Mouse (Mus musculus): ENCODE measurements around the gene Vmn1r231. TPM values are rescaled to one million over a fixed set of nuclear protein-coding genes. Genes with fewer than 3 reads are reported as not detected.

The Vmn1r231 gene
- total RNA-seq (2014; fragmentation: Nextera tagmentation), result not detected in 2 replicates
- not detected in 2 replicates for total RNA-seq (2017)

- no peak for ATAC-seq (replicated peaks; ENCODE audit: poor library complexity, severe bottlenecking)
Measured at GRCm38 (mm10) chr17:20904991-20905390, at the start of gene Vmn1r231. TSS of gene Vmn1r231 (minus strand) at chr17:20905091.

- ATAC-seq (replicated peaks; ENCODE audit: poor library complexity, severe bottlenecking), result no peak
Measured at GRCm38 (mm10) chr17:20946636-20947035, 41.7 kb upstream of the Vmn1r231 start.

GRCm38 (mm10) chr17:20946026-20946565 is 41.2 kb upstream of the Vmn1r231 start:
- ATAC-seq (replicated peaks; ENCODE audit: poor library complexity, severe bottlenecking), result no peak

GRCm38 (mm10) chr17:20944985-20945891 is 40.3 kb upstream of the Vmn1r231 start, which contains the start of gene Ppp2r1a:
TSS of gene Ppp2r1a (plus strand) at chr17:20945311.
- peak; percentile 84 for ATAC-seq (replicated peaks; ENCODE audit: poor library complexity, severe bottlenecking)

- ATAC-seq (replicated peaks; ENCODE audit: poor library complexity, severe bottlenecking), result no peak
Measured at GRCm38 (mm10) chr17:20944226-20944625, 39.3 kb upstream of the Vmn1r231 start.

- ATAC-seq (replicated peaks; ENCODE audit: poor library complexity, severe bottlenecking), result no peak
Measured at GRCm38 (mm10) chr17:20919614-20920013, 14.7 kb upstream of the Vmn1r231 start, which contains the start of gene Vmn1r232. TSS of gene Vmn1r232 (minus strand) at chr17:20919714.

- ATAC-seq (replicated peaks; ENCODE audit: poor library complexity, severe bottlenecking), result no peak
Measured at GRCm38 (mm10) chr17:20840144-20840543, 64.7 kb downstream of the Vmn1r231 start, which contains the start of gene Vmn1r230. TSS of gene Vmn1r230 (plus strand) at chr17:20840444.

Other genes starting within 250 kb of the Vmn1r231 start
- not detected in 2 replicates for gene Vmn1r226, start 222.2 kb downstream of the Vmn1r231 start, total RNA-seq (2014; fragmentation: Nextera tagmentation)
- not detected in 2 replicates for gene Vmn1r226, start 222.2 kb downstream of the Vmn1r231 start, total RNA-seq (2017)
- gene Vmn1r227, start 175.2 kb downstream of the Vmn1r231 start, total RNA-seq (2014; fragmentation: Nextera tagmentation), result not detected in 2 replicates
- gene Vmn1r227, start 175.2 kb downstream of the Vmn1r231 start, total RNA-seq (2017), result not detected in 2 replicates
- not detected in 2 replicates for gene Vmn1r228, start 118.9 kb downstream of the Vmn1r231 start, total RNA-seq (2014; fragmentation: Nextera tagmentation)
- not detected in 2 replicates for gene Vmn1r228, start 118.9 kb downstream of the Vmn1r231 start, total RNA-seq (2017)
- gene Vmn1r229, start 93.5 kb downstream of the Vmn1r231 start, total RNA-seq (2014; fragmentation: Nextera tagmentation), result not detected in 2 replicates
- gene Vmn1r229, start 93.5 kb downstream of the Vmn1r231 start, total RNA-seq (2017), result not detected in 2 replicates
- gene Vmn1r230, start 64.6 kb downstream of the Vmn1r231 start, total RNA-seq (2014; fragmentation: Nextera tagmentation), result not detected in 2 replicates
- not detected in 2 replicates for gene Vmn1r230, start 64.6 kb downstream of the Vmn1r231 start, total RNA-seq (2017)
- gene Vmn1r232, start 14.6 kb upstream of the Vmn1r231 start, total RNA-seq (2014; fragmentation: Nextera tagmentation), result not detected in 2 replicates
- gene Vmn1r232, start 14.6 kb upstream of the Vmn1r231 start, total RNA-seq (2017), result not detected in 2 replicates
- 220 and 318 TPM in 2 replicates for gene Ppp2r1a, start 40.2 kb upstream of the Vmn1r231 start, total RNA-seq (2014; fragmentation: Nextera tagmentation)
- gene Ppp2r1a, start 40.2 kb upstream of the Vmn1r231 start, total RNA-seq (2017), result 119 and 128 TPM in 2 replicates
- not detected in 2 replicates for gene Vmn1r233, start 91.4 kb upstream of the Vmn1r231 start, total RNA-seq (2014; fragmentation: Nextera tagmentation)
- gene Vmn1r233, start 91.4 kb upstream of the Vmn1r231 start, total RNA-seq (2017), result not detected in 2 replicates
- gene Zfp160, start 103.8 kb upstream of the Vmn1r231 start, total RNA-seq (2014; fragmentation: Nextera tagmentation), result 16.7 and 32.4 TPM in 2 replicates
- gene Zfp160, start 103.8 kb upstream of the Vmn1r231 start, total RNA-seq (2017), result 20.4 and 23.1 TPM in 2 replicates